8 mouse cellular contexts compared by ENCODE assay signal in the genomic region with DNA sequence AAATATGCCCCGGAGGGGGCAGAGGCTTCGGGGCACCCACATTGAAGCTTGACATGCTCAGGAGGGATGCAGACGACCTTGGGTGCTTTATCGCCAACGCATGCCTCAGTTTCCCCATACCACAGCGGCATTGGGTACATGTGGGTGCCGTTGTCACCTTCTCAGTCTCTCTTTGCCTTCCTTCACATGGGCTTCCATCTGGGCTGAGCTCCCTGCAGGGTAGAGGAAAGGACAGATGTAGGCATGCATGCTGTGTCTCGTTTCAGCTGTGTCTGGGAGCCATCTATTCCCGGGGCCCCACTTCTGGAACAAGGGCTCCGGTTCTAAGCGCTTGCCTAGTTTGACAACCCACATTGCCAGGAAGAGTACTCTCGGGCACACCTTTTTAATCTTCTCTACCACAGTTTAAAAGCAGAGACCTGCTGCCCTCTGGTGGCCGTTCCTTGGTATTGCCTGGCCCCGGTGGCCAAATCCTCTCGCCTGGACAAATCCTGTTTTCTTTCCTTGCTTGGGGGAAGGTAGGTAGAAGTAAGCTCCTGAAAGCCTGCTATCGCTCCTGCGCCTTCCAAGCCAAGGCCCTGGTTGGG. TPM values are rescaled to one million over a fixed set of nuclear protein-coding genes. Genes with fewer than 3 reads are reported as not detected.
A peak's percentile ranks its signal among the peaks of the same experiment; 100 is the strongest.
DNase-seq lines count a peak whose midpoint lies in the region; ATAC-seq lines count a peak whose summit lies in the region.

No protein-coding gene starts in this region.

- DNase-seq in 3T3-L1 (ENCODE audit: low read depth, low spot score) (peak; percentile 77), MN1 (ENCODE audit: low spot score) (peak; percentile 60)
- DNase-seq in cerebellum, adult 8-10 months: peak; percentile 88
- peak; percentile 83 for DNase-seq in induced T-regulatory cell, adult 2 months (ENCODE audit: low read depth)
- DNase-seq in left cerebral cortex, postnatal 4 days: peak; percentile 83
- DNase-seq in thymus, postnatal 4 days: peak; percentile 81

- ATAC-seq in frontal cortex, adult (ENCODE audit: low TSS enrichment): peak; percentile 72
- ATAC-seq in neutrophil, adult 5-6 weeks (ENCODE audit: extremely low read depth, insufficient number of reproducible peaks, low FRiP score, poor library complexity, severe bottlenecking): peak; percentile 53

- intact Hi-C loops in left cerebral cortex, postnatal 4 days (cut with DNase I): loop anchor here (2.0 kb wide), 1 partner anchor 107 kb away; no protein-coding TSS in a partner anchor

RNA-seq across cellular contexts. Expression of gene Laptm5, which starts 20.8 kb away (rescaled TPM):
- total RNA-seq in left cerebral cortex, postnatal 4 days (2021): 10 to 100 TPM; 10.8 to 15.0 TPM
- 338 and 404 TPM in 2 replicates for total RNA-seq in neutrophil, adult 5-6 weeks (2017)

RNA-seq across cellular contexts. Expression of gene Matn1, which starts 52.1 kb away (rescaled TPM):
- under 1 TPM; 0.24 to 0.34 TPM for total RNA-seq in left cerebral cortex, postnatal 4 days (2021)
- total RNA-seq in neutrophil, adult 5-6 weeks (2017): not detected in 2 replicates

Comparison
In these comparisons a context has a peak if more than half of its experiments do, and no peak if none do; other contexts are left out.
1. Peak in every context shown above with its lines: DNase-seq and ATAC-seq.
2. RNA of gene Laptm5, which starts 20.8 kb away (total RNA-seq): 338 to 404 TPM in neutrophil, adult 5-6 weeks; 10.8 to 15.0 TPM in left cerebral cortex, postnatal 4 days; every median in the first group is over 10 times any median in the second.